Mouse (Mus musculus) layer of hippocampus, postnatal 25 days (tissue): ENCODE measurements at regions not wholly inside any gene's neighbourhood (a gene's known extent, or its start where the extent isn't known, plus 50 kb on each side); places are given as distances from the start of the nearest gene placed in this dataset.
A peak's percentile ranks its signal among the peaks of the same experiment; 100 is the strongest.

Experiments used
- DNase-seq, 2 experiments: peaks; one replicate each; pipeline ENCODE4 v3.0.0; 2022; ENCODE audit warnings: mixed read lengths in 2 of 2, low spot score in 1 of 2; ENCODE audit errors: extremely low spot score in 1 of 2

DNA sequence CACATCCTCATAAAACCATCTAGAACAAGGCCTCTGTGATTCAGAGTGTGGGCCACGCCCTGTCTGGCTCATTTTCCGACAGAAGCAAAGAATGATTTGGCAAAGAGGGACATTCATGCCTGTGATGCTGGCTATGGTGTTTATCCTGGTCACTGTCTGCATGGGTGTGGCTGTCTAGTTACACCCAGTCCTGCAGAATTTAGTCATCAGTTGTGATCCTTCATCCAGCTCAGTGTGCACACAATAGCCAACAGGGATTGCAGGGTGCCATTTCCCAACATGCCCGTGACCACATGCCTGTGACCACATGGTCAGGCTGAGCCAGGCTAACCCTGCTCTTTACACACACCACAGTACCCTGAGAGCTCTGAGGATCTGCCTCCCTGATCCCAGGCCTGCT is 208.8 kb upstream of the Cep162 start:
- DNase-seq: no peak

DNA sequence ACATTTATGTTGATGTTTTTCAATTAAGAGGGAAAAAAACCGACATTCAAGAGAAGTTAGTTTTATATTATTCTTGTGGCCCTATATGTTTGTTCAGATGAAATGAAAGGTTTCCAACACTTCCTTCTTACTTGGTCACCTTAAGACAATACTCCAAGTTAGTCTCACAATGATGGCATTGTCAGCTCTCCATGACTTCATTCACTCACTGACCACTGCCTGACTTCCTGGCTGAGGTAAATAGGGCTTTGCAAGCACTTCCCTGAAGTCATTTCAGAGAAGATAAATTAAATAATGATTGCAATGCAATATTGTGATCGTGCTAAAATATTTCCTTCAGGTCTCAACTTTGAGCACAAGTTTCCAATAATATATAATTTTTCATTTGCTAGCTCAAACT is 197.9 kb upstream of the Cep162 start:
- no peak for DNase-seq

DNA sequence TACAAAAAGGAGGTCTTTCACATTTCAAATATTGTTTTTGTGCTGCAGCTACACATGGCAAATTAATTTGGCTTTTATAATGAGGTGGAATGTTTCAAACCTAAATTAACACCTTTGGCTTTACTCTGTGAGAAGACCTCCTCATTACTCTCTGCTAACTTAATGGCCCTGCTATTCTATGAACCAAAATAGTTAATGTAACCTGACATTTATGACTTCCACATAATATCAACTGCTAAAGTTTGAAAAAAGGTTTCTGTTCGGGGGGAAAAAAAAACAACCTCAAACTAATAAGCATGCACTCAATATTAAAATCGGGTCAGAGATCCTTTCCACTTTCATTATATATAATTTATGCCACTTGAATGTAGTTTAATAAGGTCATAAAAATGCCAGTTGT is 197.2 kb upstream of the Cep162 start:
- DNase-seq: no peak

DNA sequence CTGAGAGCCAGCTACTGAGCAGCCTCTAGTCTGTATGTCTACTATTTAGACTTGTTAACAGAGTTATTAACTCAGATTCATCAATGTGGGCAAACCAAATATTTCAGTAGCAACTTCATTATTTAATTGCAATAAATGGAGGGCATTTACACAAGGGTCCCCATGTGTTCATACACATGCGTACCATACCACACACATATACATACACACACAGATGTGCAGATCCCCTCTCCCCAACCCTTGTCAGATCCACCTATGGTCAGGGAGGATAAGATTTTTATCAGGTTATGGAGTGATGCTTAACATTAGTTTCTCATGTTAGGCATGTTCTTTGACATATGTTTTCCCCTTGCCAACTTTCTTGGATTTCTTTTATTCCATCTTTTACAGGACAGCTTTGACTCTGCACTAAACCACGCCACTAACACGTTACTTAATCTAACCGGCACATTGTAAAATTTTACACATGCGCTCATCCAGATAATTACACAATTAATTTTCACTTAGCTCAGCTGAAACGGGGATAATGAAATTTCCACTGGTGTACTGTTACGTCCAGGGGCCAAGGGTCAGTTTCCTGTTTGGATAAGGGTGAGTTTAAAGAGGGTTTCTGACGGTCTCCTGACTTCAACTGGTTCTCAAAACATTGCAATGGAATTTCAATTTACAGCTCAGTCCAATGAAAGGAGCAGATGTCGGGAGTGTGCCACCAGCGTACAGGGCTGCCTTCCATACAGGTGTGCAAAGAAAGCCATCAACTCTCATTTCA is 188.3 kb upstream of the Cep162 start:
- no peak for DNase-seq

DNA sequence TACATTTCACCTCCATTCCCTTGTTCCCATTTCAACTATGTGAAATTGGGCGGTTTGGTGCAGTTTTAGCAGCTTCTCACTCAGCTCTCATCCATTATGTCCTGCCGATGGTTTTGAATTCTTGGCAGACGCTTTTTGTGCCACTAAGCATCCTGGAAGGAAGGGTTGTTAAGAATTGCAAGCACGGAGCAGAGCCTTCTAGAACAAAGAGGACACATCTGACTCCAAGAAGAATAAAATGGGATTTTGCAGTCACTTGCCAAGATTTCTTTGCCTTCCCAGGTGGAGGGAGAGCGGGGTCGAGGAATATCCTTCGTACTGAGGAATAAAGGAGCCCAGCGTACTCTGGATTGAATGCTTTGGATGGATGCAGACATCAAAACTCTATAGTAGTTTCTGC is 176.7 kb upstream of the Cep162 start:
- no peak for DNase-seq

DNA sequence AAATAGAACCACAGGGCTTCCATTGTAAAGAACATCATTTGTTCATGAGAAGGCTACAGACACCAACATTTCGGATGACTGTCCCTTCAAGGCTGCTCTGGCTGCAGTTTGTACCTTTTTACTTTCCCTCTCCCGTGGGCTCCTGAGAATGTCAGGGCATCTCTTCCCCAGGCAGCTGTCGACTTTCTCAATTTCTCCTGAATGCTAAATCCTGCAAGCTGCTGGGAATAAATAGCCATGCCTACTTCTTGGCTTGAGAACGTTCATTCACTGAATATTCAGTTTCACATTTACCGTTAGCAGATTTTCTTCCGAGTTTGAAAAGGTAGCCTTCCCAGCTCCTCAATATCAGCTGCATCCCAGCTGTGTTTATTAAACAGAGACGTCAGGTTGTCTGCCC is 176.2 kb upstream of the Cep162 start:
- no peak for DNase-seq

DNA sequence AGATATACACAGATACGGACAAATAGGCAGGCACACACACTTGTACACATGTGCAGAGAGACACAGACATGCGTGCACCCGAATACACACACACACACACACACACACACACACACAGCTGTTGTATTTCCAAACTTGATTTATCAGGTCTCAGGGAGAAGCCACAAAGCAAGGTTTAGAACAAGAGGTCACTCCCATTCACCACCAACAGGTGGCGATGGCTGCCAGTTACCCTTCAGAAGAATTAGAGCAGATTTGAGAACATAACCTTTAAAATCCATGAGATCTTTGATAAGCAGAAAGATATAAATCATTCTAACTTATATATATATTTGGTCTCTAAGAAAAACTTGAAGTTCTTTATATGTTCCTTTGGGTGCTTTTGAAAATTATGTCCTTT is 169.9 kb upstream of the Cep162 start:
- peak in 1 of 2 experiments; percentile 56 for DNase-seq

DNA sequence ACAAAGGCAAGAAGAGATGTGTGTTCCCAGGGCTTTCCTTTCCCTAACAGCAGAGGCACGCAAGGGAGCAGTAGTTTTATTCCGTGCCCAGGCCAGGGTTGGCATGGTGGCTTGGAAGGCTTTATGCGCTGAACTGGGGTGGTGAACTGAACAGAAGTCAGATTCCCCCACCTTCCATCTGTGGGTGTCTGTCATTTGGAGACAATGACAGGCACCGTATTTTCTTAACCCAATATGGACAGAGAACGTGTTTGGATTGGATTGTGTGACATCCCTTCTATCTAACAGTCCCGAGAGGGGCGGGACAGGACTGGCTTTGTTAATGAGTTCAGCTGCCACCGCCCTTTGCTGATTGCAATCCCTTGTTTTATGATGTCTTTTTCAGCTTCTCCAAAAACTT is 165.8 kb upstream of the Cep162 start:
- no peak for DNase-seq

DNA sequence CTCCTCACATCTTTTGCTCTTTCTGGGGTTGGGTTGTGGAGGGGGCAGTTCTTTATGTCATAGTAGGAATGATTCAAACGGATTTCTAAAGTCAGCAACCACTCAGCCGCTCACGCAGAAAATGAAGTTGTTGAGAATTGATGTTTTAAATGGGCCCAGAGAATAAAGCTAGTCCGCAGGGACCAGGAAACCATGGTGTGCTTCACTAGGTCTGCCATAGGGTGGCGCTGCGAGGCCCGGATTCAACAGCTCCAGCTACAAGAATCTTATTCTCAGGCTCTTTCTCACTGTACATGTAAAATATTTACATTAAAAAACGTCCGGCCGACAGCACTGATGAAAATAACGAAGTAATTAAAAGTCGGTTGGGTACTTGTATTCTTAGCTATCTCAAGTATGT is 164.0 kb upstream of the Cep162 start:
- peak; percentile 36 to 80 for DNase-seq

DNA sequence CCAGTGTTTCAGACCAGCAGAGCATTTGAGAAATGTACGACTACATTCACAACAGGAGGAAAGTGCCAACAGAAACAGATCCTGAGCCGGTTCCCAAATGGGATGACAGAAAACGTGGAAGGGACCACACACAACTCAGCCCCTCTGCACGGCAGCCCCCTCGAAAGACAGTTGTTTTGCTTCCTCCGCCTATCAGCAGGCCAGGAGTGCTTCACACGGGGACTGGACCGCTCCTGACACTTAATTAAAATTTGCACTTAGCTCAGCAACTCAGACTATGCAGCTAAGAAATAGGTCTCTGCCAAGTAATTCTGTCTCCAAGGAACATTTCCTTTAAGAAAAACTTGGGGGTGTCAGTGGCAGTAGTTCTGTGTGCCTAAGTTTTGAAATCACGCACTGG is 157.6 kb upstream of the Cep162 start:
- no peak for DNase-seq

DNA sequence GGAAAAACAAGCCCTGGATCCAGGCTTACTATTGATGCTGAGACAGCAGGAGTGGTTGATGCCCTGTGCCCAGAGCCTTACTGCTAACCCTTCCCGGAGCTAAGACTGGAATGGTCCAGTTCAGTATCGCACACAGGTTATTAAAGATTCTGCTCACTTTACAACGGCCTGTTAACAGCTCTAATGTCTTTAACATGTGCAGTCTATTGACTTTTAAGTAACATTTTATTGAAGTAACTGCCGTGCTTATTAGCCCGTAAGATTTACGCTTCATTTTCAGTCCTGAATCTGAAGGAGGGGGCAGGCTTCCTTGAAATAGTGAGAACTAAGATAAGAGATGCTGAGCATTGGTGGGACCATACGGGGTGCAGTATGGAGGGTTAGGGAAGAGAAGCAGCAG is 155.7 kb upstream of the Cep162 start:
- no peak for DNase-seq

DNA sequence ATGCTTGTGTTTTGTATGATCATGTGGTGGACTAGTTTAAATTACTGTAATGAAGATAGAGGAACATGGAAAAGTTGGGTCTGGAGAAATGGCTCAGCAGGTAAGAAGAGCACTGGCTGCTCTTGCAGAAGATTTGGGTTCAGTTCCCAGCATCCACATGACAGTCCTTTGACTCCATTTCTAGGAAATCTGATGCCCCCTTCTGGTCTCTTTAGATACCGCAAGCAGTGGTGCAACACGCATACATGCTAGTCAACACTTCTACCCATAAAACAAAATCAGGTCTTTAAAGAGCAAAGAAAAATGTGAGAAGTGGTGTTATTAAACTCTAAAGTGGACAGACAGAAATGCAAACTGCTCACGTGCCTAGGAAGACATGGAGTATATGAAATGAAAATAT is 154.4 kb upstream of the Cep162 start:
- no peak for DNase-seq

DNA sequence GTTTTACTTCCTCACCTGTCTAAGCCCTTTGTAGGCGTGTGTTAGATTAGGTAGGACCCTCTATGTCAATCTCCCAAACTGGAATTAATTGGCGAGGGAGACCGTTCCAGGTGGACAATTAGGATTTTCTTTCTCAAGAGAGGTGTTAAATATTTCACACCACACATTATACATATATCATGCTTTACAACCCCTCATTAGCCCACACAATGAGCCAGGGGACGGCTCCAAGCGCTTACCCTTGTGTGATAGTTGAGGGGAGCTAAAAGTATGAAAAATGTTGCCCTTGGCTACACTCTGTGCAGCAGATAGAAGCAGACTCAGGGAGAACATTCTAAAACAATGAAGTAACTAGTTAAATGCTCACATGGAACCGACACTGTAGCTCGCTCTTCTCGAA is 153.5 kb upstream of the Cep162 start:
- no peak for DNase-seq

DNA sequence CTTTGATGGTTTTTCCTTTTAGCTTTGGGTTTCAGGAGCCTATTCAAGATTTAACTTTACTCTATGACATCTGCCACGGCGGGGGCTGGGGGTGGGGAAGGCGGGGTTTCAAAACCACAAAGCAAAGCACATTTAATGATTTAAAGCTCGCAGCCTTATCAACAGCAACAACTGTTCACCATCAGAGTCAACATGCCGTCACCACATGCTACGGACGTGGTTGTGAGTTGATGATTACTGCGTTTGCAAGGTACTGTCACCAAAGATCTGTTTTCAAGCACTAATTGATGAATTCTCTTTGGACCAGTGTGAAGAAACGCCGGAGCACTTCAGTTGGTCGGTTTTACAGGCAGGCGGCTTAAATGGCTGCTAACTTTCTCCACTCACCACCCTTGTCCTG is 151.1 kb upstream of the Cep162 start:
- no peak for DNase-seq

DNA sequence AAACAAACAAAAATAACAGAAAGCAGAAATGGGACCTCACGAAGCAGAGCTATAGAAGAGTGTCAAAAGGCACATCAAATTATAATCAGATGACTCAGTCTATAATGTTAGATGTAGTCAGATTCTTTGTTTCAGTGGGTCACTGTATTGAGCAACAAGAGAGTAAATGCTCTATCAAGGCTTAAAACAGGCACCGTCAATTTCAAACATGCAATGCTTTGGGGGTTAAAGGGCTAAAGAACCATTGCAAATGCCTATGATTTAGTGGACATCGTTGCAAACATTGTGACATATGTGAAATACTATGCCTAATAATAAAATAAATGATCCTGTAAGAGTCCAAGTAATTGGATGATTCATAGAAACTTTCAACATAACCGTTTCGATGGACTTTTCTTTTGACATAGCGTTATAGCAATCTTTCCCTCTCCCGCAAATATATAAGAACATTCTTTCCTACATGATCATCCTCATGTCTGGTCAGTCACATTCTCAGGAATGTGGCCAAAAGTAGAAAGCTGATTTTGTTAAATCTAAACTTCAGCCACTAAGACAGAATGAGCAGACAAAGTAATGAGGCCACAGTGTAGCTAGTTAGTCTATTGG is 149.9 kb upstream of the Cep162 start:
- no peak for DNase-seq

DNA sequence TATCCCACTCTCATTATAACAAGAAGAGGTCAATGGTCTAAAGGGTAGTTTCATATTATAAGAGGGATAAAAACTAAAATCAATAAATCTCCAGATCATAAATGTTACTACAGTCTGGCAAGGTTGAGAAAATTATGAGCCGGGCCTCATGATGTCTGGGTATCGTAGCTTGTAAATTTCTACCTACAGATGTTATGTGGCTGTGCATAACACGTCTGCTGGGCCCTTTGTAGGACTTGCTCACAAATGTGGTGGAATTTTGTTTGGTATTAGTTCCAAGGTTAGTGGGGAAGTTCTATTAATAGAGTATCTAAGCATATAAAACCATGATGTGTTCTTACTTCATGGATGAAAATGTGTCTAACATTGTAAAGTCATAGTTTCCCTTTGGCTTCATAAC is 146.7 kb upstream of the Cep162 start:
- DNase-seq: no peak

DNA sequence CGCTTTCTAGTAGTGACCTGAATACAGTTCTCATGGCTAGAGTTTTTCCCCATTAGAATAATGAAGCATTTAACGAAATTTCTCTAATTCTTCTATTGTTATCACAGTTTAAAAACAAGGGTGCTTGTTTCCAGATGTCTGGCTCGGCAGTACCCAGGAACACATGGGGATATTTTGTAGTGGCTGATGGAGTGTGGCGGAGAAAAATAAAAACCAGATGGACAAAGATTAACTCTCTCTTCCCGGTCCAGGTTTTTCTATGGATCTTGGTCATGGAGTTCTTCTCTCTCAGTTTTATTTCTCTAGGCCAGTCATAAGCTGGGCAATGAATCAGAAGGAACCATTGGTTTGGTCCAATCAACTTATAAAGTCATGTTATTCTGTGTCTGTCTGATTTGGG is 132.2 kb upstream of the Cep162 start:
- DNase-seq: no peak

DNA sequence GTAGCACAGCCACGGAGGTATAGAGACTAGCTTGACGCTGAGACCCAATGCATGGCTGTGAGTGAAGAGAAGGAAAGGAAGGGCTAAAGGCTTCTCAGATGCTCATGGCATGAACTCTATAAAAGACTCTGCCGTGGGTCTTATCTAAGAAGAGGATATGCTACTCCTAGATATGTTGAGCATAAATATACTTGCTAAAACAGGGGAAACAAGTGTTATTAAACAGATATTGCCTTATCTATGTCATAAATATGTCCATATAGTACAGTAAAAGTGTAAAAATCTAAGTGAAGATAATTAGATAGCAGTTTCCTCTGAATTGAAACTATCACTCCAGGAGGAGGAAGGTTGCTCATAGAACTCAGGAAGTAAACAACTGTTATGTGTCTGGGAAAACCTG is 128.2 kb upstream of the Cep162 start:
- no peak for DNase-seq

DNA sequence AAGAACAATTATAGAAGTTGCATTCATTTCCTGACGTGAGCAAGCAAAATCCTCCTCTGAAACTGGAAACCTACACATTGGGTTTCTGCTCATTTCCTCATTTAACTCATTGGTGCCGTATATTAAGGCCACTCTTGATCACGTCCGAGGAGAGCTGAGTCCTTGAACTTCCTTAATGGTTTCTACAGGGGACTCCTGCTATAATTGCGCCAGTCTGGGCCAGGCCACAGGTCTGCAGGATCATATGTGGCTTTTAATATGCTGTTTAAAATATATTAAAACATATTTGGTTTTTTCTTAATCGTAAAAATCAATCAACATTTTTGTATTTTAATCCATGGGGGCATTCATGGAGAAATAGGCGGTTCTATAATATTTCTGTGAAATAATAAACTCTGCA is 122.6 kb upstream of the Cep162 start:
- no peak for DNase-seq

DNA sequence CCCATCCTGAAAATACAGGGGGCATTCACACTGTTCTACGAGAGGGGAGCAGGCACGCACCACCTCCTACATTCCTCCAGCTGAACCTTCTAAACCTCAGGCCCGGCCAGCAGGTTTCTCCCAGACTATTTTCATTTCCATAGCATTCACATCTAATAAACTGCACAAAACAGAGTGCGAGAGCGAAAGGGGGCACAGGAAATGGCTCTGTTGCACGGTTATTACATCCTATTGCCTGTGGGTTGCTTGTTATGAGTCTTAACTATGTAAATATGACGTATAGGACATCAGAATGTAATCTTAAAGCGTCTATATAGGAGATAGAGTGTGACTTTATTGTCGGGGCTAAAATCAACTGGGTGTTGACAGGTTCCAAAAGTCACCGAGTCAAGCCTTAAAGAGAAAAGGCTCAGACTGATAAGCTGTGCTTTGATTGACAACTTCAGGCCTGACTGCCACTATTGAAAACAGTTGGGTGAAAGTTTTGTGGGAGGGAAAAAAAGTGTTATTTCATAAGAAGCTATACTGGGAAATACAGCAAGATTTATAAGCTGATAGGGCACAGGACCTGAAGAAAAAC is 121.5 kb upstream of the Cep162 start:
- DNase-seq: no peak

DNA sequence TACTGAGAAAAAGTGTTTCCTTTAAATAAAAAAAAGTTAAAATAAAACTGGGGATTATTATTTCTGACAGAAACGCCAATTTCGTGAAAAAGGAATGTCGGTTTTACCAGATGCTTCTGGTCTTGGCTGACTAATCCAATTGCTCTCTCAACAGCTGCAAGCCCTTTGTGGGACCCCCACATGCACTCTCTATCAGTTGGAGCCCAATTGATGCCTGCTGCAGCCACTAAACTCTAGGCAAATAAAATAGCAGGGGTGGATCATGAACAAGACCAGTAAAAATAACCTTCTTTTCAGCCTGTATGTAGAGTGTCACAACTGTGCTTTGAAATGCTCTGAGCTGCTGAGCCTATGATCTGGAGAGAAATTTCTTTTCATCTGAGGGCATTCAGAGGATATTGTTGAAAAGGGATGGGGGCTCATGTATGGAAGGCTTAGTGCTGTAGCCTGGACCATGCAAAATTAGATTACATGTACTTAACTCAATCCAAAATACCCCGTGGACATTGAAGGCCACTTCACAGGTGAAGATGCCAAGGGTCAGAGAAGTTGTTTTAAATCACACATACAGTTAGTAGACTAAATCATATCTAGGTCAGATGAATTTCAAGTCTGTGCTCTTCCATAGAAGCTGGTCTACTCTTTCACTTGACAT is 117.0 kb upstream of the Cep162 start:
- DNase-seq: no peak

DNA sequence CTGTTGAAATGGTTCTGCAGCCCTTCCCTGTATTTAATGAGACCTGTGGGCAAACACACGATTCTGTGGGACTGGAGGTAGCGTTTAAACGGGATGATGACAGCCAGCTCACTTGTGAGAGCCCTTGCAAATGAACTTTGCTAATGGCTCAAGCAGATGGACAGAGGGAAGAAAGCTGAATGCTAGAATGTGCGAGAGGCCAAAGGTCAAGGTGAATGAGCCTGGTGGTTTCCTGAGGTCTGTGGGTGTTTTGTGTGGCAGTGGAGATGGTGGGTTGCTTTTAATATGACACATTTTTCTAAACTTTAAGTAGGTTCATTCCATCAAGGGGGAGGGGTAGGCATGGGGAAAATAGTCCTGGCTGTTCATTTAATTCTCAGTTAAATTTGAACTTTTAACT is 113.7 kb upstream of the Cep162 start:
- DNase-seq: no peak
